8 mouse cellular contexts compared by ENCODE assay signal in genomic region chr6:88843241-88843640, GRCm38 (mm10). TPM values are rescaled to one million over a fixed set of nuclear protein-coding genes. Genes with fewer than 3 reads are reported as not detected.
DNase-seq lines count a peak whose midpoint lies in the region; ATAC-seq and TF ChIP-seq lines count a peak whose summit lies in the region.

No protein-coding gene starts in this region.

- no peaks in the 10 kb centered on the region for H3K27me3 ChIP-seq in testis, adult 2 months (ENCODE audit: control insufficient read depth, insufficient read depth, low read length)
- peaks cover 6% of the 10 kb centered on the region; the same call in 1 of the 2 replicates for H3K27me3 ChIP-seq in liver, embryonic 13.5 days

- DNase-seq in frontal cortex, postnatal 10 days (ENCODE audit: low spot score in 2 of 2) = no peak
- DNase-seq in testis, postnatal 14 days (ENCODE audit: low spot score) = no peak
- DNase-seq in liver, embryonic 13.5 days = no peak
- DNase-seq in right cerebral cortex, postnatal 36 days (ENCODE audit: low spot score in 2 of 2) = no peak
- no peak for DNase-seq in cerebellum, adult 9-10 months
- no peak for DNase-seq in urinary bladder, adult 18-20 months (ENCODE audit: low spot score in 2 of 2)

- H3K4me2 ChIP-seq in liver, embryonic 13.5 days = peak overlapping the region; percentile 100

- H3K36me3 ChIP-seq in testis, adult 2 months (ENCODE audit: control insufficient read depth, insufficient read depth, low read length) = no peaks in the 10 kb centered on the region
- H3K36me3 ChIP-seq in liver, embryonic 13.5 days = peaks cover 23% of the 10 kb centered on the region

- H3K9ac ChIP-seq in liver, embryonic 13.5 days = peak overlapping the region; percentile 96

- ATAC-seq in frontal cortex, adult (ENCODE audit: low TSS enrichment) = peak; percentile 0; the same call in 1 of the 2 replicates
- no peak for ATAC-seq in liver, embryonic 13.5 days (ENCODE audit: low read depth)

- peak overlapping the region; percentile 90 for H3K4me3 ChIP-seq in testis, adult 2 months (ENCODE audit: control insufficient read depth, low read depth, low read length)
- H3K4me3 ChIP-seq in liver, embryonic 13.5 days (replicated peaks) = peak overlapping the region; percentile 93

- TF ChIP-seq POLR2A in testis, adult 2 months (IDR thresholded peaks at IDR 0.05; ENCODE audit: control insufficient read depth, low read depth, low read length) = no peak

- no peak for TF ChIP-seq CTCF in testis, adult 2 months (IDR thresholded peaks at IDR 0.05; ENCODE audit: control insufficient read depth, insufficient read depth, insufficient replicate concordance, low read depth, low read length)

- H3K9me3 ChIP-seq in liver, embryonic 13.5 days (replicated peaks) = no peaks in the 10 kb centered on the region

- no peak overlapping the region for H3K27ac ChIP-seq in testis, adult 2 months (ENCODE audit: control insufficient read depth, insufficient read depth, low read depth, low read length)
- H3K27ac ChIP-seq in liver, embryonic 13.5 days = peak overlapping the region; percentile 94

- WGBS in liver, embryonic 13.5 days (ENCODE audit: insufficient replicate concordance) = 74% methylated on average over 7 of the region's 7 CpGs

- H3K4me1 ChIP-seq in testis, adult 2 months (ENCODE audit: control insufficient read depth, insufficient read depth, low read length) = peaks cover 21% of the 10 kb centered on the region
- H3K4me1 ChIP-seq in liver, embryonic 13.5 days (replicated peaks) = peaks cover 36% of the 10 kb centered on the region

RNA-seq across cellular contexts. Expression of gene Abtb1, which starts 1.5 kb away (rescaled TPM):
- polyA plus RNA-seq in testis, adult 2 months (2012; rRNA removed) = 46.5 and 51.8 TPM in 2 replicates
- 45.5 and 46.5 TPM in 2 replicates for polyA plus RNA-seq in liver, embryonic 13.5 days (2015; fragmentation: Nextera tagmentation; extraction: Ambion mirVana)

RNA-seq across cellular contexts. Expression of gene Podxl2, which starts 31.6 kb away (rescaled TPM):
- 20.5 and 21.3 TPM in 2 replicates for polyA plus RNA-seq in testis, adult 2 months (2012; rRNA removed)
- 2.3 and 2.9 TPM in 2 replicates for polyA plus RNA-seq in liver, embryonic 13.5 days (2015; fragmentation: Nextera tagmentation; extraction: Ambion mirVana)

RNA-seq across cellular contexts. Expression of gene Mcm2, which starts 55.3 kb away (rescaled TPM):
- polyA plus RNA-seq in testis, adult 2 months (2012; rRNA removed) = 7.1 and 8.1 TPM in 2 replicates
- polyA plus RNA-seq in liver, embryonic 13.5 days (2015; fragmentation: Nextera tagmentation; extraction: Ambion mirVana) = 186 and 202 TPM in 2 replicates

RNA-seq across cellular contexts. Expression of gene Tpra1, which starts 58.8 kb away (rescaled TPM):
- 16.4 and 17.1 TPM in 2 replicates for polyA plus RNA-seq in testis, adult 2 months (2012; rRNA removed)
- 42.8 and 46.0 TPM in 2 replicates for polyA plus RNA-seq in liver, embryonic 13.5 days (2015; fragmentation: Nextera tagmentation; extraction: Ambion mirVana)

Comparison
In these comparisons a context has a peak if more than half of its experiments do, and no peak if none do; other contexts are left out.
1. RNA of gene Mcm2, which starts 55.3 kb away (polyA plus RNA-seq): 186 to 202 TPM in liver, embryonic 13.5 days; 7.1 to 8.1 TPM in testis, adult 2 months; every median in the first group is over 10 times any median in the second.